Mouse (Mus musculus) neural tube, embryonic 14.5 days (tissue): ENCODE data around the gene Prickle1. TPM values are rescaled to one million over a fixed set of nuclear protein-coding genes. Genes with fewer than 3 reads are reported as not detected.

Experiments used
- ATAC-seq: fragments of 200-750 bp; cut with Nextera tagmentation; 2 replicates; pipeline ENCODE4 v1.8.0; 2017; ENCODE audit warnings: low read depth, mild to moderate bottlenecking, moderate TSS enrichment, moderate library complexity
- H3K27ac ChIP-seq: fragments of 300-500 bp; sonication (generic); 2 replicates; pipeline ENCODE4 v1.5.1; 2014; ENCODE audit warnings: low read depth, mild to moderate bottlenecking, control low read depth, low read length, moderate library complexity, mixed read lengths
- H3K27me3 ChIP-seq: fragments of 300-500 bp; sonication (generic); 2 replicates; pipeline ENCODE4 v1.6.1; 2014; ENCODE audit warnings: low read length; ENCODE audit not compliant: control insufficient read depth, insufficient read depth
- H3K36me3 ChIP-seq: fragments of 300-500 bp; sonication (generic); 2 replicates; pipeline ENCODE4 v1.6.1; 2014; ENCODE audit warnings: low read length, mixed read lengths; ENCODE audit not compliant: control insufficient read depth, insufficient read depth
- H3K4me1 ChIP-seq: fragments of 300-500 bp; sonication (generic); 2 replicates; pipeline ENCODE4 v1.6.1; 2014; ENCODE audit warnings: low read length; ENCODE audit not compliant: control insufficient read depth, insufficient read depth
- H3K4me2 ChIP-seq: fragments of 300-500 bp; sonication (generic); 2 replicates; pipeline ENCODE4 v1.6.1; 2014; ENCODE audit warnings: mild to moderate bottlenecking, low read depth, low read length, control low read depth
- H3K4me3 ChIP-seq: fragments of 300-500 bp; sonication (generic); 2 replicates; pipeline ENCODE4 v1.5.1; 2014; ENCODE audit warnings: low read depth, low read length, control low read depth, mixed read lengths
- H3K9ac ChIP-seq: fragments of 300-500 bp; sonication (generic); replicated peaks from 2 replicates; pipeline ENCODE4 v1.6.1; 2014; ENCODE audit warnings: low read depth, mild to moderate bottlenecking, control low read depth, low read length, mixed read lengths
- H3K9me3 ChIP-seq: fragments of 300-500 bp; sonication (generic); 2 replicates; pipeline ENCODE4 v1.6.1; 2016; ENCODE audit warnings: low read length; ENCODE audit not compliant: control insufficient read depth
- WGBS: fragments of 180-500 bp; shearing (Covaris S2); extraction: QIAGEN DNeasy Blood & Tissue Kit; methylation state at CpG from one replicate; pipeline ENCODE4 v1.1.7; 2014; 5-methylcytosine and 5-hydroxymethylcytosine counted together
- polyA plus RNA-seq: library from polyadenylated mRNA; unstranded; fragments of >200 nt; fragmentation: Nextera tagmentation; extraction: Ambion mirVana; gene quantifications from 2 replicates; pipeline ENCODE4 v1.2.1, GENCODE M21; 2014

The Prickle1 gene
- polyA plus RNA-seq, 1 experiment from 2014 or later, result 26.9 TPM

DNA sequence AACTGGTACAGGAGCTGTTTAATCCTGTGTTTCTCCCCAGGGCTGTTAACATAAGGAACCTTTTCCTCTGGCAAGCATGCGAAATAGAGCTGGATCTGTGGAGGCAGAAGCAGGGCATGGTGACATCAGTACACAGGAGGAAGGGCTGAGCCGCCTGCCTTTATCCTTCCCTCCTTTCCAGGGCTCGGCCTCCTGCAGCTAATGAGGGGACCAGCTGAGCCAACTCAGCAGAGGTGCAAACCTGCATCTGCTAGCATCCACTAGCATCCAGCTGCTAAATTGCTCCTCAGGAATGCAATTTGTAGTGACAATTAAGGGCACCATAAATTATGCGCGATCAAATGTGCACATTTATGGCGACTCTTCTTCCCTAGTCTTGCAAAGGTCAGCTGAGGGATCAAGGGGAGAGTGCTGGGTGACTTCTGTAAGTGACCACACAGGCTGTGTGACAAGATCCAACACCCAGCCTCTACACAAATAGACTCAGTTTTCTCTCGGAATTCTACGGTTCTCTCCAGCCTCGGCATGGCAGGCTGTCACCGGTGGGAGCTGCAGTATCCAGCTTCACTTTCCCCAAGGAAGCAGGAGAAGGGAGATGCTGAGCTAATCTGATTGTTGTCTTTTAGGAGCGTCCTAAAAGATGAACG, 84.9 kb downstream of the Prickle1 start:
- H3K4me3 ChIP-seq, result no peak overlapping the region
- H3K27ac ChIP-seq, result peak overlapping the region; percentile 52
- H3K9me3 ChIP-seq, result no peaks in the 10 kb centered on the region
- H3K4me1 ChIP-seq, result peaks cover 19% of the 10 kb centered on the region; the same call in 1 of the 2 replicates
- H3K9ac ChIP-seq, result 0 out of 2 replicates have a peak overlapping the region, but pooled peaks have one; percentile 5
- ATAC-seq, result peak; percentile 88
- H3K4me2 ChIP-seq, result 0 out of 2 replicates have a peak overlapping the region, but pooled peaks have one; percentile 7
- 0 out of 2 replicates have a peak, but pooled peaks cover 3% of the 10 kb centered on the region for H3K36me3 ChIP-seq
- no peaks in the 10 kb centered on the region for H3K27me3 ChIP-seq
- 8% methylated on average over 12 of the region's 12 CpGs for WGBS

DNA sequence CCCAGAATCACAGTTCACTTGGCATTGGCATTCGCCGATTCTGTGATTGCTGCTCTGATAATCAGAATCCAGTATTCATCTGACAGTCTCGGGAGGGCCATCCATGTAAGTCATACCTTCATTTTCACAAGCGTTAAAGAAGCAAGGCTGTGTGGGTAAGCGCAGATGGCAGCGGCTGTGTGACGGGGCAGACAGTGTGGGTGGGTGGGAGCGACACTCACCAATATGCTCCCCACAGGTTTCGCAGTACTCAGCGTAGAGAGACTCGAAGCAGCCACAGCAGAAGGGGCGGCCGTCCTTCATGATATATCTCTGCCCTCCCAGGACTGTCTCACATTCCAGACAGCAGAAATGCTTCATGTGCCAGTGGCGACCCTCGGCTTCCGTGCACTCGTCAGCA, 90.9 kb downstream of the Prickle1 start:
- 72% methylated on average over 17 of the region's 17 CpGs for WGBS
- Histone ChIP-seq H3K9me3 (no peaks in the 10 kb centered on the region), H3K4me1 (no peaks in the 10 kb centered on the region), H3K36me3 (peaks cover 16% of the 10 kb centered on the region; the same call in 1 of the 2 replicates), H3K4me3 (no peak overlapping the region), H3K4me2 (no peak overlapping the region), H3K9ac (no peak overlapping the region), H3K27ac (no peak overlapping the region), H3K27me3 (no peaks in the 10 kb centered on the region)
- ATAC-seq, result peak; percentile 54; the same call in 1 of the 2 replicates

DNA sequence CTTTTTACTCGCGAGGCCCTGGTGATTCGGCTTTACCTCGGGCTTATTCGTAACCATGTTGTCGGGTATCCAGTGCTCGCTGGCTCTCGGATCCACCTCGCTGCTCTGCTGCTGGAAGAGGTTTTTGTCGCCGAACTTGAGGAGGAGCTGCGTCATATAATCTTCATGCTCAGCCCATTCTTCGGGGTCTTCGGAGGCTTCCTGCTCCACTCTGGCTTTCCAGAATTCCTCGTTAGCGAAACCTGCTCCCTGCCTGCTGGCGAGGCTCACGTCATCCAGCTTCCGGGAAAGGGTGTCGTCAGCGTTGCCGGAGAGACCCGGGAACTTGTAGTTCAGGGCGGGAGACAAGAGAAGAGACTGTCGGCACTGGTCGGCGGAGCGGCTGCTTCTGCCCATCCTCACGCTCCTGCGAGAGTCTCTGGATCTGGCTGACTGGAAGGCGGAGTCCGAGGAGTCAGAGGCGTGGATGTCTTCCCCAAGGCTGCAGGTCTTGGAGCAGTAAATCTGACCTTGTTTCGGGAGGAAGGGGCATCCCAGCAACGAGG, 92.4 kb downstream of the Prickle1 start:
- ATAC-seq, result no peak
- WGBS, result 94% methylated on average over 35 of the region's 35 CpGs
- Histone ChIP-seq H3K36me3 (peaks cover 23% of the 10 kb centered on the region; the same call in 1 of the 2 replicates), H3K9ac (no peak overlapping the region), H3K4me1 (no peaks in the 10 kb centered on the region), H3K27me3 (no peaks in the 10 kb centered on the region), H3K4me3 (no peak overlapping the region), H3K4me2 (no peak overlapping the region), H3K27ac (no peak overlapping the region), H3K9me3 (no peaks in the 10 kb centered on the region)

DNA sequence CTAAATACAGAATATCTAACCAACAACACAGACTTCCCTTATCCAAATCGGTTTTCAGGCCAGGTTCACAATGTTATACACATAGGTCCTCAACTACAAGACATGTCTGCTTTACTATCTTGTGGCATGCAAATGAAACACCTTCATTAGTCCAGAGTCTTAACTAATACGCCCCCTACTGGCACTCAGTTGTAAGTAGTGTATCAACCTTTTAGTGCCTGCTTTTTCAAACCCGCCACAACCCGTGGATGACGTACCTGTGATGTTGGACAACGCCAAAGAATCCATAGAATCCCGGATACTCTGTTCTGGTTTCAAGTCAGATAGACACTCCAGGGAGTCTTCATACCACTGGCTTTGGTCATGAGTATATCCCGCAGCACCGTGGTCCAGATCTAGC, 93.0 kb downstream of the Prickle1 start:
- peaks cover 23% of the 10 kb centered on the region; the same call in 1 of the 2 replicates for H3K36me3 ChIP-seq
- WGBS, result 93% methylated on average over 9 of the region's 9 CpGs
- H3K9ac ChIP-seq, result no peak overlapping the region
- H3K9me3 ChIP-seq, result no peaks in the 10 kb centered on the region
- no peak overlapping the region for H3K27ac ChIP-seq
- no peaks in the 10 kb centered on the region for H3K27me3 ChIP-seq
- no peak overlapping the region for H3K4me3 ChIP-seq
- H3K4me2 ChIP-seq, result no peak overlapping the region
- H3K4me1 ChIP-seq, result no peaks in the 10 kb centered on the region
- ATAC-seq, result no peak

DNA sequence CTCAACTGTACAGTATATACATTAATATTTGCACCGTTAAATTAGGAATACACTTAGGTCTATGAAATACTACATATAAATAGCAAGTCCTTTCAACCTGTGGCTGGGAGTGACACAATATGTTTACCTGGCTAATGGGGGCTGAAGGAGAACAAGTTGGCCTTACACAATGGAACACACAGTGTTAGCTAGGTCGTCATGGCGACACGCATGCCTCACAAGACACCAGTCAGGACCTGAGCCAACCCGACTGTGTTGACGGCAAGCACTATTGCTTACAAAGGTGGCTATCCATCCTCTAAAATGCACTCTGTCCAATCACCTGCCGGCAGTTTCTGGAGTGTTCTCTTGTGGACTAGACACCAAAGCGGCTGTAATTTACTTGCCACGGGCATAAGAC, 95.8 kb downstream of the Prickle1 start:
- H3K4me3 ChIP-seq, result no peak overlapping the region
- no peak overlapping the region for H3K9ac ChIP-seq
- no peaks in the 10 kb centered on the region for H3K27me3 ChIP-seq
- H3K27ac ChIP-seq, result no peak overlapping the region
- H3K9me3 ChIP-seq, result no peaks in the 10 kb centered on the region
- 72% methylated on average over 9 of the region's 9 CpGs for WGBS
- no peaks in the 10 kb centered on the region for H3K4me1 ChIP-seq
- peak; percentile 60; the same call in 1 of the 2 replicates for ATAC-seq
- peaks cover 20% of the 10 kb centered on the region; the same call in 1 of the 2 replicates for H3K36me3 ChIP-seq
- no peak overlapping the region for H3K4me2 ChIP-seq

DNA sequence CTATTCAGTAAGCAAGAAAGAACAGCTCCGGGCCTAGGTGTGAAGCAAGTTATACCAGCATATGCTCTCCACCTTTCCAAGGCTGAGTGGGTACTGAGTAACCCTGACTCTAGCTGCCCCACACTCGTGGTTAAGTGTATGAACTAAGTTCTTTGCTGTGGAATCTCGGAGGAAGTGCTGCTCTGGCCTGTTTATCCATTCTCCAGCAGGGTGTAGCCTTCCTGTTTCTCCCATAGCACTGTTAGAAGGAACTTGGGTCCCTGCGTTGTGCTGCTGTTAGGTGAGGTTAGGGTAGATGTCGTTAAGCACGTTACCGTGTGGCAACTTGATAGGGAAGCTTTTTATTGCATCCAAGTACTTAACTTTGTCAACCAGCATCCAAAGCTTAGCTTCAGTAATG, 101.0 kb downstream of the Prickle1 start:
- no peaks in the 10 kb centered on the region for H3K4me1 ChIP-seq
- H3K27me3 ChIP-seq, result no peaks in the 10 kb centered on the region
- H3K4me3 ChIP-seq, result no peak overlapping the region
- no peak for ATAC-seq
- no peaks in the 10 kb centered on the region for H3K9me3 ChIP-seq
- H3K27ac ChIP-seq, result no peak overlapping the region
- WGBS, result 84% methylated on average over 7 of the region's 7 CpGs
- H3K4me2 ChIP-seq, result no peak overlapping the region
- 0 out of 2 replicates have a peak, but pooled peaks cover 6% of the 10 kb centered on the region for H3K36me3 ChIP-seq
- H3K9ac ChIP-seq, result no peak overlapping the region

DNA sequence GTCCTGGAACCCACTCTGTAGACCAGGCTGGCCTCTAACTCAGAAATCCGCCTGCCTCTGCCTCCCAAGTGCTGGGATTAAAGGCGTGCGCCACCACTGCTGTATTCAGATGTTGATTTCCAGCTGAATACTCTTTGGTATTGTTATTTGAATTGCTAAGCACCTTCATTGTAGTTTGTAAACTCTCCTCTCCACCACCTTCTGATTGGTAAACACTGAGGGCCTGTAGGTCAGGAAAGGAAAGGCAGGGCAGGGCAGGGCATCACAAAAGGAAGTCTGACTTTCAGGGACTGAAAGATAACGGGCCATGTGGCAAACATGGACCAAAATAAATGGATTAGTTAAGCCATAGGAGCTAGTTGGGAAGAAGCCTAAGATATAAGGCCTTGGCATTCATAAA, 106.1 kb downstream of the Prickle1 start:
- ATAC-seq, result no peak
- Histone ChIP-seq H3K27ac (no peak overlapping the region), H3K4me2 (no peak overlapping the region), H3K27me3 (no peaks in the 10 kb centered on the region), H3K36me3 (no peaks in the 10 kb centered on the region), H3K4me3 (no peak overlapping the region), H3K9ac (no peak overlapping the region), H3K9me3 (no peaks in the 10 kb centered on the region), H3K4me1 (no peaks in the 10 kb centered on the region)
- 89% methylated on average over 4 of the region's 4 CpGs for WGBS

DNA sequence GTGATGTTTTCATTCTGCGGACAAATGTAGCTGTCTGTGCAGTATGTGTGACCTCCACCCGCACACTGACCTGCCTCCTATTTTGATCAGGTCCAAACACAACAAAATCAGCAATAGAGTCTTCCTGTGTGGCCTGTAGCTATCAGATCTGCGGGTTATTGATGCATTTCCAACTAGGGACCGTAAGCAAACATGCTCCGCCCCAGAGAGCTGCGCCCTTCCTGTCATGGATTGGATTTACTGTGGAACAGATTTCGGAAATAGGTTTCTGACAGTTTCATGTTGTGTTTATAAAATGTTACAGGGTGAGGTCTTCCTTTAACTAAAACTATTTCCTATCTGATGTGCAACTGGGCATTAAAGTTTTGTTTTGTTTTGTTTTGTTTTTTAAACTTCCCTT, 109.6 kb downstream of the Prickle1 start:
- Histone ChIP-seq H3K36me3 (no peaks in the 10 kb centered on the region), H3K4me1 (no peaks in the 10 kb centered on the region), H3K27ac (no peak overlapping the region), H3K9ac (no peak overlapping the region), H3K4me2 (no peak overlapping the region), H3K27me3 (no peaks in the 10 kb centered on the region), H3K9me3 (no peaks in the 10 kb centered on the region), H3K4me3 (no peak overlapping the region)
- ATAC-seq, result no peak
- WGBS, result 89% methylated on average over 7 of the region's 7 CpGs

DNA sequence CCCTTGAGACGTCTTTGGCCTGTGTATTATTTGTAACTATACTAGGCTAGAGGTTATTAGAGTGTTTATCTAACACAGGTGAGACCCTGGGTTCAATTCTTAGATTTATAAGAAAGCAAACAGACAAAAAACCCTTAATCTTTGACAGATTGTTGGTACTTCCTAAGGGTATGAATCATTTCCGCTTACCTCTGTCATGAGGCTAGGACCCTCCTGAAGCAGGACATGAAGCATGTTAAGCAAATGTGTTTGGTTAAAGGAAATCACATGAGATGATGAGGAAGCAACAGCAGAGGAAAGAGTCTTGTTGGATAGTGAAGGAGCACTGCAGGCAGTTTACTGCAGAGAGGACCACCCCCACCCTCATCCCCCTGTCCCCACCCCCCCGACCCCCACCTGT, 110.4 kb downstream of the Prickle1 start:
- H3K27ac ChIP-seq, result no peak overlapping the region
- WGBS, result 84% methylated on average over 3 of the region's 3 CpGs
- no peaks in the 10 kb centered on the region for H3K36me3 ChIP-seq
- H3K9me3 ChIP-seq, result no peaks in the 10 kb centered on the region
- H3K4me2 ChIP-seq, result no peak overlapping the region
- H3K4me1 ChIP-seq, result no peaks in the 10 kb centered on the region
- H3K27me3 ChIP-seq, result no peaks in the 10 kb centered on the region
- no peak for ATAC-seq
- H3K4me3 ChIP-seq, result no peak overlapping the region
- no peak overlapping the region for H3K9ac ChIP-seq
